Mouse (Mus musculus) gastrocnemius, postnatal 4 days (tissue): ENCODE measurements around the gene 1700001P01Rik. TPM values are rescaled to one million over a fixed set of nuclear protein-coding genes. Genes with fewer than 3 reads are reported as not detected.
"Not testable (repeated sequence)": the region's sequence is repeated elsewhere in the genome, so short reads cannot be mapped to it uniquely, and the experiment has no call there.

Experiments
- DNase-seq, 2 experiments: peaks; one replicate each; pipeline ENCODE4 v3.0.0; 2021 to 2022; ENCODE audit warnings: low spot score in 2 of 2, mixed read lengths in 2 of 2
- microRNA-seq: library from miRNA; unstranded; fragments of <30 nt; microRNA quantifications from one replicate; pipeline ENCODE4 v1.2.0, GENCODE M21; 2021
- total RNA-seq, 2 experiments: library from RNA; stranded (reverse); gene quantifications; 2 replicates each; pipeline ENCODE4 v1.2.3; 2021

The 1700001P01Rik gene
- total RNA-seq, 2 experiments from 2014 or later, result not detected

GRCm38 (mm10) chr11:97747773-97748172, 27.9 kb downstream of the 1700001P01Rik start:
- DNase-seq, result peak in 1 of 2 experiments; percentile 26

GRCm38 (mm10) chr11:97745331-97745721, 30.4 kb downstream of the 1700001P01Rik start:
- DNase-seq, result no peak

GRCm38 (mm10) chr11:97744718-97745330, 30.9 kb downstream of the 1700001P01Rik start:
- peak; percentile 96 to 98 for DNase-seq

GRCm38 (mm10) chr11:97744063-97744717, 31.5 kb downstream of the 1700001P01Rik start, which contains the start of gene Pip4k2b:
Gene Pip4k2b, minus strand, starts transcription at chr11:97744704.
- DNase-seq, result peak; percentile 43 to 68

GRCm38 (mm10) chr11:97743423-97743822, 32.3 kb downstream of the 1700001P01Rik start:
- DNase-seq, result no peak

GRCm38 (mm10) chr11:97742591-97742990, 33.1 kb downstream of the 1700001P01Rik start:
- no peak for DNase-seq

- no peak for DNase-seq
Observed at GRCm38 (mm10) chr11:97742157-97742556, 33.6 kb downstream of the 1700001P01Rik start.

- peak in 1 of 2 experiments; percentile 39 for DNase-seq
Observed at GRCm38 (mm10) chr11:97740190-97740589, 35.5 kb downstream of the 1700001P01Rik start.

- no peak for DNase-seq
Observed at GRCm38 (mm10) chr11:97739155-97739554, 36.6 kb downstream of the 1700001P01Rik start.

GRCm38 (mm10) chr11:97738703-97739102, 37.0 kb downstream of the 1700001P01Rik start:
- DNase-seq, result no peak

- DNase-seq, result no peak
Observed at GRCm38 (mm10) chr11:97737600-97737999, 38.1 kb downstream of the 1700001P01Rik start.

- no peak for DNase-seq
Observed at GRCm38 (mm10) chr11:97736645-97737044, 39.1 kb downstream of the 1700001P01Rik start.

- not testable (repeated sequence) for DNase-seq
Observed at GRCm38 (mm10) chr11:97734810-97735209, 40.9 kb downstream of the 1700001P01Rik start.

GRCm38 (mm10) chr11:97733689-97734088, 42.0 kb downstream of the 1700001P01Rik start:
- no peak for DNase-seq

- no peak for DNase-seq
Observed at GRCm38 (mm10) chr11:97728730-97729129, 47.0 kb downstream of the 1700001P01Rik start.

GRCm38 (mm10) chr11:97728311-97728710, 47.4 kb downstream of the 1700001P01Rik start:
- no peak for DNase-seq

- DNase-seq, result no peak
Observed at GRCm38 (mm10) chr11:97723709-97724108, 52.0 kb downstream of the 1700001P01Rik start.

Small RNA genes lying within 50 kb of the gene (microRNA-seq; reads per million reads assigned to microRNA genes)
- not detected for gene Mir8102

Other genes with a start within 250 kb of the 1700001P01Rik start
- 1 to 10 TPM; 1.3 to 1.7 TPM for gene Srcin1, start 199.7 kb downstream of the 1700001P01Rik start, total RNA-seq
- under 1 TPM; 0.47 to 0.76 TPM for gene Epop, start 146.2 kb downstream of the 1700001P01Rik start, total RNA-seq
- gene Mllt6, start 112.5 kb downstream of the 1700001P01Rik start, total RNA-seq, result 10 to 100 TPM; 30.8 to 32.1 TPM
- 10 to 100 TPM; 65.5 to 72.0 TPM for gene Cisd3, start 90.1 kb downstream of the 1700001P01Rik start, total RNA-seq
- gene Pcgf2, start 75.4 kb downstream of the 1700001P01Rik start, total RNA-seq, result 10 to 100 TPM; 27.3 to 33.0 TPM
- gene Psmb3, start 72.5 kb downstream of the 1700001P01Rik start, total RNA-seq, result 100 to 1,000 TPM; 203 to 227 TPM
- gene Pip4k2b, start 31.2 kb downstream of the 1700001P01Rik start, total RNA-seq, result 10 to 100 TPM; 62.7 to 64.2 TPM
- 10 to 100 TPM; 13.4 to 13.5 TPM for gene Cwc25, start 9.4 kb downstream of the 1700001P01Rik start, total RNA-seq
- gene Rpl23, start 6.5 kb upstream of the 1700001P01Rik start, total RNA-seq, result 100 to 1,000 TPM; 976 to 983 TPM
- 10 to 100 TPM; 82.0 to 99.0 TPM for gene Lasp1, start 23.1 kb upstream of the 1700001P01Rik start, total RNA-seq
- gene B230217C12Rik, start 64.9 kb upstream of the 1700001P01Rik start, total RNA-seq, result 1 to 10 TPM; 1.0 to 2.4 TPM
- under 1 TPM; 0.27 to 0.44 TPM for gene Fbxo47, start 108.2 kb upstream of the 1700001P01Rik start, total RNA-seq
- 1 to 10 TPM; 7.1 to 7.6 TPM for gene Plxdc1, start 210.5 kb upstream of the 1700001P01Rik start, total RNA-seq
- gene Arl5c, start 220.3 kb upstream of the 1700001P01Rik start, total RNA-seq, result 1 to 10 TPM; 1.5 to 1.9 TPM
- 100 to 1,000 TPM; 240 to 241 TPM for gene Cacnb1, start 247.1 kb upstream of the 1700001P01Rik start, total RNA-seq